Mouse (Mus musculus) forebrain, embryonic 13.5 days (tissue): ENCODE data around the gene Fcer2a. TPM values are rescaled to one million over a fixed set of nuclear protein-coding genes. Genes with fewer than 3 reads are reported as not detected.

ENCODE experiments used
- ATAC-seq: fragments of 200-750 bp; cut with Nextera tagmentation; 2 replicates; pipeline ENCODE4 v1.8.0; 2017
- H3K27ac ChIP-seq: fragments of 300-500 bp; sonication (generic); 2 replicates; pipeline ENCODE4 v1.5.1; 2015; ENCODE audit warnings: inconsistent platforms, mild to moderate bottlenecking, moderate library complexity
- H3K27me3 ChIP-seq: fragments of 300-500 bp; sonication (generic); 2 replicates; pipeline ENCODE4 v1.6.1; 2015; ENCODE audit warnings: mild to moderate bottlenecking, inconsistent platforms
- H3K36me3 ChIP-seq: fragments of 300-500 bp; sonication (generic); 2 replicates; pipeline ENCODE4 v1.6.1; 2015; ENCODE audit warnings: mild to moderate bottlenecking, inconsistent platforms; ENCODE audit not compliant: poor library complexity, severe bottlenecking
- H3K4me1 ChIP-seq: fragments of 300-500 bp; sonication (generic); 2 replicates; pipeline ENCODE4 v1.6.1; 2015; ENCODE audit warnings: inconsistent platforms
- H3K4me2 ChIP-seq: fragments of 300-500 bp; sonication (generic); 2 replicates; pipeline ENCODE4 v1.6.1; 2015; ENCODE audit warnings: inconsistent platforms, mild to moderate bottlenecking, moderate library complexity
- H3K4me3 ChIP-seq: fragments of 300-500 bp; sonication (generic); 2 replicates; pipeline ENCODE4 v1.5.1; 2015; ENCODE audit warnings: mild to moderate bottlenecking, inconsistent platforms
- H3K9ac ChIP-seq: fragments of 300-500 bp; sonication (generic); 2 replicates; pipeline ENCODE4 v1.6.1; 2015; ENCODE audit warnings: mild to moderate bottlenecking, inconsistent platforms
- H3K9me3 ChIP-seq: fragments of 300-500 bp; sonication (generic); replicated peaks from 2 replicates; pipeline ENCODE4 v1.6.1; 2016; ENCODE audit warnings: inconsistent platforms
- WGBS: fragments of 180-500 bp; shearing (Covaris S2); methylation state at CpG from one replicate; pipeline ENCODE4 v1.1.7; 2015; 5-methylcytosine and 5-hydroxymethylcytosine counted together
- polyA plus RNA-seq: library from polyadenylated mRNA; unstranded; fragments of >200 nt; fragmentation: Nextera tagmentation; extraction: Ambion mirVana; gene quantifications from 2 replicates; pipeline ENCODE4 v1.2.1, GENCODE M21; 2015

Gene Fcer2a
- polyA plus RNA-seq, 1 experiment from 2014 or later: 0.37 TPM

DNA sequence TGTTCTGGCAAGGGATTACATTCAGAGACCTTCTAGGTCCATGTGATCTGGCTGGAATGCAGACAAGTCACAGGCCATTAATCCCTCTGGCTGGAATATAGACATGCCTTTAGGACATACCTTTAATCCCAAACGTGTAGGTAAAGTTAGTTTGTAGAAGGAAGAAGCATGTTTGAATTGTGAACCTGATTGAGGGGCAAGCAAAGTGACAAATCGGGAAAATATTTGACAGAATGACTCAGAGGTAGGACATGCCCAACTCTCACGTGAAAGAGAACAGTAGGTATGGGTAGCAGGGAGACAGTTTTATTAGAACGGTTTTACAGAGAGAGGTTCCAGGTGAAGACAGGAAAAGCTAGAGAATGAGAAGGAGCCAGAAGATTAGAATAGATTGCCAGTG, 46.4 kb downstream of the Fcer2a start:
- 81% methylated on average over 4 of the region's 4 CpGs for WGBS
- H3K27me3 ChIP-seq: no peaks in the 10 kb centered on the region
- H3K9ac ChIP-seq: no peak overlapping the region
- H3K4me3 ChIP-seq: no peak overlapping the region
- no peak for ATAC-seq
- H3K27ac ChIP-seq: no peak overlapping the region
- H3K36me3 ChIP-seq: no peaks in the 10 kb centered on the region
- H3K4me2 ChIP-seq: no peak overlapping the region
- no peaks in the 10 kb centered on the region for H3K9me3 ChIP-seq
- H3K4me1 ChIP-seq: no peaks in the 10 kb centered on the region

DNA sequence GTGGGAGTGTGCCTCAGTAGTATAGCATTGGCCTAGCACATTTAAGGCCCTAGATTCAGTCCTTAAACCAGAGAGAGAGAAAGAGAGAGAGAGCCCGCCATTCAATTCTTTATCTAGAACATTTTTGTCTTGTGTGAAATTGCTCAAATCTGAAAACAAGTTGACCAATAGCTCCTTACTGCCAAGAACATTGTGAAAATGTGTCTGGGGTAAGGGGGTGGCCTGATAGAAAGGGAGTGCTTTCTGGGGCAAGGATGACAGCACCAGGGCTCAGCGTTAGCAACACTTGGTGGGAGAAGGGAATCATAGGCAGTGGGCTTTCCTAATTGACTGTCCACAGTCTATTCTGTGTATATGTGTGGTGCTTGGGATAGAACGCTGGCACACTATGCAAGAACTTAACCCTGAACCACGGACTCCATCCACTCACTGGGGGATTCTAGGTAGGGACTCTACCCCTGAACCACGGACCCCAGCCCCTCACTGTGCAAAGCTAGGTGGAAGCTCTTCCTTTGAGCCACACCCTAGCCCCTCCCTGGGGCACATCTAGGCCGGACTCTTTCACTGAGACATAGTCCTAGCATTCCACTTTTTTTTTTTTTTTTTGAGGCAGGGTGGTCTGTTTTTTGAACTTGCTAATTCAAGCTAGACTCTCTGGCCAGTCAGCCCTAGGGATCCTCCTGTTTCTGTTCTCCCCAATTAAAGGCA, 47.0 kb downstream of the Fcer2a start:
- H3K4me1 ChIP-seq: no peaks in the 10 kb centered on the region
- 86% methylated on average over 6 of the region's 6 CpGs for WGBS
- no peaks in the 10 kb centered on the region for H3K9me3 ChIP-seq
- H3K36me3 ChIP-seq: no peaks in the 10 kb centered on the region
- no peaks in the 10 kb centered on the region for H3K27me3 ChIP-seq
- H3K9ac ChIP-seq: no peak overlapping the region
- no peak for ATAC-seq
- no peak overlapping the region for H3K4me2 ChIP-seq
- H3K27ac ChIP-seq: no peak overlapping the region
- no peak overlapping the region for H3K4me3 ChIP-seq

DNA sequence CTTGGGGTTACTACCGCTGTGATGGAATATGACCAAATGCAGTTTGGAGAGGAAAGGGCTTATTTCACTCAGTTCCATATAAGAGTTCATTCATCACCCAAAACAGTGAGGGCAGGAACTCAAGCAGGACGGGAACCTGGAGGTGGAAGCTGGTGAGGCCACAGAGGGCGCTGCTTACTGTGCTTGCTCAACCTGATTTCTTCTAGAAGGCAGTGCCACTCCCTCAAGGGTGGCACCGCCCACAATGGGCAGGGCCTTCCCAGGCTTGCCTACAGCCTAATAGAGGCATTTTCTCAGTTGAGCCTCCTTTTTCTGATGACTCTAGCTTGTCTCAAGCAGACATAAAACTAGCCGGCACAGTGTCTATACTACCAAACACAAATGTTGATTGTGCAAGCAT, 48.2 kb downstream of the Fcer2a start:
- ATAC-seq: no peak

More for the DNA sequence above, 48.2 kb downstream of the Fcer2a start:
- no peak overlapping the region for H3K4me2 ChIP-seq
- no peaks in the 10 kb centered on the region for H3K27me3 ChIP-seq
- 28% methylated on average over 5 of the region's 5 CpGs for WGBS
- H3K4me1 ChIP-seq: no peaks in the 10 kb centered on the region
- no peak overlapping the region for H3K9ac ChIP-seq
- H3K4me3 ChIP-seq: no peak overlapping the region
- no peak overlapping the region for H3K27ac ChIP-seq
- 0 out of 2 replicates have a peak, but pooled peaks cover 6% of the 10 kb centered on the region for H3K36me3 ChIP-seq
- no peaks in the 10 kb centered on the region for H3K9me3 ChIP-seq

Other genes with a start within 250 kb of the Fcer2a start
- 3.9 and 4.8 TPM in 2 replicates for gene Pex11g, start 226.5 kb downstream of the Fcer2a start, polyA plus RNA-seq
- gene Tex45, start 223.3 kb downstream of the Fcer2a start, polyA plus RNA-seq: 0.10 TPM in 1 of 2 replicates, not detected in the other
- gene Zfp358, start 201.0 kb downstream of the Fcer2a start, polyA plus RNA-seq: 67.2 and 72.0 TPM in 2 replicates
- gene Mcoln1, start 193.7 kb downstream of the Fcer2a start, polyA plus RNA-seq: 68.5 and 68.7 TPM in 2 replicates
- 20.3 and 23.8 TPM in 2 replicates for gene Pnpla6, start 178.8 kb downstream of the Fcer2a start, polyA plus RNA-seq
- 1.6 and 2.3 TPM in 2 replicates for gene C330021F23Rik, start 126.2 kb downstream of the Fcer2a start, polyA plus RNA-seq
- 19.5 and 19.9 TPM in 2 replicates for gene Camsap3, start 106.9 kb downstream of the Fcer2a start, polyA plus RNA-seq
- gene Xab2, start 72.9 kb downstream of the Fcer2a start, polyA plus RNA-seq: 64.0 and 72.5 TPM in 2 replicates
- 113 and 138 TPM in 2 replicates for gene Pet100, start 72.6 kb downstream of the Fcer2a start, polyA plus RNA-seq
- 0.17 and 0.35 TPM in 2 replicates for gene Pcp2, start 68.6 kb downstream of the Fcer2a start, polyA plus RNA-seq
- 35.7 and 40.1 TPM in 2 replicates for gene Stxbp2, start 63.2 kb downstream of the Fcer2a start, polyA plus RNA-seq
- gene Retn, start 38.4 kb downstream of the Fcer2a start, polyA plus RNA-seq: 0.31 and 0.64 TPM in 2 replicates
- gene Mcemp1, start 28.4 kb downstream of the Fcer2a start, polyA plus RNA-seq: 0.15 and 0.18 TPM in 2 replicates
- 6.5 and 9.0 TPM in 2 replicates for gene Fcor, start 21.8 kb downstream of the Fcer2a start, polyA plus RNA-seq
- gene Trappc5, start 17.9 kb downstream of the Fcer2a start, polyA plus RNA-seq: 52.0 and 57.4 TPM in 2 replicates
- gene Clec4g, start 26.5 kb upstream of the Fcer2a start, polyA plus RNA-seq: not detected in 2 replicates
- not detected in 2 replicates for gene Cd209a, start 54.8 kb upstream of the Fcer2a start, polyA plus RNA-seq
- gene Cd209e, start 160.1 kb upstream of the Fcer2a start, polyA plus RNA-seq: not detected in 2 replicates
- gene Cd209d, start 184.4 kb upstream of the Fcer2a start, polyA plus RNA-seq: not detected in 2 replicates
- gene Cd209b, start 232.7 kb upstream of the Fcer2a start, polyA plus RNA-seq: not detected in 2 replicates